Mouse (Mus musculus): Measurements from ENCODE around the gene Samd8. TPM values are rescaled to one million over a fixed set of nuclear protein-coding genes. Genes with fewer than 3 reads are reported as not detected.
A peak's percentile ranks its signal among the peaks of the same experiment; 100 is the strongest.

The Samd8 gene
- polyA plus RNA-seq, 1 experiment from 2014 or later, result 9.9 TPM

DNA sequence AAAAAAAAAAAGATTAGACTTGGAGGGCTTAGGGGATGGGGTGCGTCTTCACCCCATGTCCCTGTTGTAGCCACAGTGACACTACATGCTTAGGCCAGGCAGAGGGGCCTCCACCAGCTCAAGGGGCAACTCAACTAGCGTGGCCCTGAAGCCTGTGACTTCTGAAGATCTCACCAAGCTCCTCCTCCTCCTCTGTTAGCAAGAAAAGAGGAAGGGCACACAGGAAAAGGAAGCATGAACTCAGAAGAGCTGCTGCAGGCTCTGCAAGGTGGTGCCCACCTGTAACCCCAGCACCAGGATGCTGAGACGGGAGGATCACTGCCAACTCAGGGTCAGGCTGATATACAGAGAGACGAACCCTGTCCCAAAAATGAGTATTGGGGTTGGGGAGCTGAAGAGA, 61.0 kb downstream of the Samd8 start:
- H3K4me2 ChIP-seq, result no peak overlapping the region
- DNase-seq (no peak), ATAC-seq (ENCODE audit: insufficient read depth) (no peak)
- no peaks in the 10 kb centered on the region for H3K36me3 ChIP-seq (ENCODE audit: insufficient read depth)
- no peaks in the 10 kb centered on the region for H3K27me3 ChIP-seq (ENCODE audit: insufficient read depth, low read length)
- no peak for TF ChIP-seq CTCF (IDR thresholded peaks at IDR 0.05; ENCODE audit: low read depth)
- H3K9ac ChIP-seq, result no peak overlapping the region
- WGBS, result 83% methylated on average over 4 of the region's 4 CpGs
- H3K27ac ChIP-seq (ENCODE audit: low read depth), result no peak overlapping the region
- H3K9me3 ChIP-seq (ENCODE audit: low read depth, low read length), result no peaks in the 10 kb centered on the region
- no peak overlapping the region for H3K4me3 ChIP-seq (ENCODE audit: low read depth, low read length)
- H3K4me1 ChIP-seq (ENCODE audit: insufficient read depth), result no peaks in the 10 kb centered on the region

- Histone ChIP-seq H3K27ac (ENCODE audit: low read depth) (no peak overlapping the region), H3K36me3 (ENCODE audit: insufficient read depth) (no peaks in the 10 kb centered on the region), H3K9ac (no peak overlapping the region), H3K4me1 (ENCODE audit: insufficient read depth) (no peaks in the 10 kb centered on the region), H3K9me3 (ENCODE audit: low read depth, low read length) (no peaks in the 10 kb centered on the region), H3K4me2 (no peak overlapping the region), H3K27me3 (ENCODE audit: insufficient read depth, low read length) (no peaks in the 10 kb centered on the region), H3K4me3 (ENCODE audit: low read depth, low read length) (no peak overlapping the region)
- ATAC-seq (ENCODE audit: insufficient read depth) (no peak), DNase-seq (no peak)
- 80% methylated on average over 10 of the region's 10 CpGs for WGBS
- TF ChIP-seq CTCF (IDR thresholded peaks at IDR 0.05; ENCODE audit: low read depth), result no peak
Observed at GRCm38 (mm10) chr14:21811744-21812393, 61.5 kb downstream of the Samd8 start.

- DNase-seq (peak; percentile 87), ATAC-seq (ENCODE audit: insufficient read depth) (no peak)
- H3K4me2 ChIP-seq, result 0 out of 2 replicates have a peak overlapping the region, but pooled peaks have one; percentile 7
- peak; percentile 74 for TF ChIP-seq CTCF (IDR thresholded peaks at IDR 0.05; ENCODE audit: low read depth)
- no peak overlapping the region for H3K27ac ChIP-seq (ENCODE audit: low read depth)
- no peaks in the 10 kb centered on the region for H3K36me3 ChIP-seq (ENCODE audit: insufficient read depth)
- no peak overlapping the region for H3K9ac ChIP-seq
- H3K4me1 ChIP-seq (ENCODE audit: insufficient read depth), result no peaks in the 10 kb centered on the region
- H3K4me3 ChIP-seq (ENCODE audit: low read depth, low read length), result no peak overlapping the region
- WGBS, result 21% methylated on average over 14 of the region's 14 CpGs
- no peaks in the 10 kb centered on the region for H3K9me3 ChIP-seq (ENCODE audit: low read depth, low read length)
- no peaks in the 10 kb centered on the region for H3K27me3 ChIP-seq (ENCODE audit: insufficient read depth, low read length)
Observed at GRCm38 (mm10) chr14:21812590-21813162, 62.3 kb downstream of the Samd8 start.

- 59% methylated on average over 4 of the region's 4 CpGs for WGBS
- no peaks in the 10 kb centered on the region for H3K27me3 ChIP-seq (ENCODE audit: insufficient read depth, low read length)
- H3K36me3 ChIP-seq (ENCODE audit: insufficient read depth), result no peaks in the 10 kb centered on the region
- no peak for TF ChIP-seq CTCF (IDR thresholded peaks at IDR 0.05; ENCODE audit: low read depth)
- no peak overlapping the region for H3K27ac ChIP-seq (ENCODE audit: low read depth)
- no peaks in the 10 kb centered on the region for H3K9me3 ChIP-seq (ENCODE audit: low read depth, low read length)
- peak; percentile 12 for DNase-seq
- H3K4me2 ChIP-seq, result no peak overlapping the region
- ATAC-seq (ENCODE audit: insufficient read depth), result no peak
- no peaks in the 10 kb centered on the region for H3K4me1 ChIP-seq (ENCODE audit: insufficient read depth)
- H3K4me3 ChIP-seq (ENCODE audit: low read depth, low read length), result no peak overlapping the region
- H3K9ac ChIP-seq, result no peak overlapping the region
Observed at GRCm38 (mm10) chr14:21813216-21813615, 62.9 kb downstream of the Samd8 start.

- WGBS, result 60% methylated on average over 3 of the region's 3 CpGs
- H3K4me2 ChIP-seq, result no peak overlapping the region
- DNase-seq, result peak; percentile 53
- H3K36me3 ChIP-seq (ENCODE audit: insufficient read depth), result no peaks in the 10 kb centered on the region
- no peak for TF ChIP-seq CTCF (IDR thresholded peaks at IDR 0.05; ENCODE audit: low read depth)
- no peak overlapping the region for H3K9ac ChIP-seq
- no peak overlapping the region for H3K4me3 ChIP-seq (ENCODE audit: low read depth, low read length)
- H3K4me1 ChIP-seq (ENCODE audit: insufficient read depth), result no peaks in the 10 kb centered on the region
- H3K27me3 ChIP-seq (ENCODE audit: insufficient read depth, low read length), result no peaks in the 10 kb centered on the region
- no peak for ATAC-seq (ENCODE audit: insufficient read depth)
- no peak overlapping the region for H3K27ac ChIP-seq (ENCODE audit: low read depth)
- H3K9me3 ChIP-seq (ENCODE audit: low read depth, low read length), result no peaks in the 10 kb centered on the region
Observed at GRCm38 (mm10) chr14:21813847-21814246, 63.5 kb downstream of the Samd8 start.

GRCm38 (mm10) chr14:21814606-21815005, 64.3 kb downstream of the Samd8 start:
- ATAC-seq (ENCODE audit: insufficient read depth), result no peak
- DNase-seq, result no peak
- 89% methylated on average over 4 of the region's 4 CpGs for WGBS
- H3K9me3 ChIP-seq (ENCODE audit: low read depth, low read length), result no peaks in the 10 kb centered on the region
- no peak overlapping the region for H3K4me2 ChIP-seq
- TF ChIP-seq CTCF (IDR thresholded peaks at IDR 0.05; ENCODE audit: low read depth), result no peak
- no peak overlapping the region for H3K4me3 ChIP-seq (ENCODE audit: low read depth, low read length)
- H3K27ac ChIP-seq (ENCODE audit: low read depth), result no peak overlapping the region
- H3K9ac ChIP-seq, result no peak overlapping the region
- H3K27me3 ChIP-seq (ENCODE audit: insufficient read depth, low read length), result no peaks in the 10 kb centered on the region
- no peaks in the 10 kb centered on the region for H3K36me3 ChIP-seq (ENCODE audit: insufficient read depth)
- no peaks in the 10 kb centered on the region for H3K4me1 ChIP-seq (ENCODE audit: insufficient read depth)

- no peak for TF ChIP-seq CTCF (IDR thresholded peaks at IDR 0.05; ENCODE audit: low read depth)
- H3K27ac ChIP-seq (ENCODE audit: low read depth), result no peak overlapping the region
- 61% methylated on average over 3 of the region's 3 CpGs for WGBS
- DNase-seq (no peak), ATAC-seq (ENCODE audit: insufficient read depth) (no peak)
- no peaks in the 10 kb centered on the region for H3K4me1 ChIP-seq (ENCODE audit: insufficient read depth)
- H3K4me3 ChIP-seq (ENCODE audit: low read depth, low read length), result no peak overlapping the region
- H3K9ac ChIP-seq, result no peak overlapping the region
- no peaks in the 10 kb centered on the region for H3K9me3 ChIP-seq (ENCODE audit: low read depth, low read length)
- no peak overlapping the region for H3K4me2 ChIP-seq
- no peaks in the 10 kb centered on the region for H3K36me3 ChIP-seq (ENCODE audit: insufficient read depth)
- no peaks in the 10 kb centered on the region for H3K27me3 ChIP-seq (ENCODE audit: insufficient read depth, low read length)
Observed at GRCm38 (mm10) chr14:21816255-21816654, 65.9 kb downstream of the Samd8 start.
